Mouse (Mus musculus): ENCODE data around the gene Endod1.
"Not testable (repeated sequence)": the region's sequence is repeated elsewhere in the genome, so short reads cannot be mapped to it uniquely, and the experiment has no call there.

Endod1 gene

GRCm38 (mm10) chr9:14380386-14381285 lies 671 bp downstream of the Endod1 start:
- peak; percentile 78 for DNase-seq (ENCODE audit: low read depth, low spot score)

GRCm38 (mm10) chr9:14379769-14380385 lies 1.4 kb downstream of the Endod1 start:
- no peak for DNase-seq (ENCODE audit: low read depth, low spot score)

- DNase-seq (ENCODE audit: low read depth, low spot score) = no peak
Measured at GRCm38 (mm10) chr9:14378151-14378550, 3.2 kb downstream of the Endod1 start.

- no peak for DNase-seq (ENCODE audit: low read depth, low spot score)
Measured at GRCm38 (mm10) chr9:14376149-14376548, 5.2 kb downstream of the Endod1 start.

- no peak for DNase-seq (ENCODE audit: low read depth, low spot score)
Measured at GRCm38 (mm10) chr9:14372440-14372839, 8.9 kb downstream of the Endod1 start.

GRCm38 (mm10) chr9:14369271-14369670 lies 12.0 kb downstream of the Endod1 start:
- no peak for DNase-seq (ENCODE audit: low read depth, low spot score)

- no peak for DNase-seq (ENCODE audit: low read depth, low spot score)
Measured at GRCm38 (mm10) chr9:14367850-14368249, 13.5 kb downstream of the Endod1 start.

- no peak for DNase-seq (ENCODE audit: low read depth, low spot score)
Measured at GRCm38 (mm10) chr9:14365481-14366125, 15.7 kb downstream of the Endod1 start.

- DNase-seq (ENCODE audit: low read depth, low spot score) = no peak
Measured at GRCm38 (mm10) chr9:14364719-14365118, 16.6 kb downstream of the Endod1 start.

GRCm38 (mm10) chr9:14363540-14363939 lies 17.8 kb downstream of the Endod1 start:
- no peak for DNase-seq (ENCODE audit: low read depth, low spot score)

GRCm38 (mm10) chr9:14362068-14362768 lies 19.1 kb downstream of the Endod1 start:
- no peak for DNase-seq (ENCODE audit: low read depth, low spot score)

GRCm38 (mm10) chr9:14357033-14357432 lies 24.3 kb downstream of the Endod1 start:
- DNase-seq (ENCODE audit: low read depth, low spot score) = no peak

- no peak for DNase-seq (ENCODE audit: low read depth, low spot score)
Measured at GRCm38 (mm10) chr9:14354852-14355251, 26.5 kb downstream of the Endod1 start.

GRCm38 (mm10) chr9:14352337-14352736 lies 29.0 kb downstream of the Endod1 start:
- no peak for DNase-seq (ENCODE audit: low read depth, low spot score)

- DNase-seq (ENCODE audit: low read depth, low spot score) = no peak
Measured at GRCm38 (mm10) chr9:14350787-14351186, 30.5 kb downstream of the Endod1 start.

GRCm38 (mm10) chr9:14349380-14349779 lies 31.9 kb downstream of the Endod1 start:
- no peak for DNase-seq (ENCODE audit: low read depth, low spot score)

GRCm38 (mm10) chr9:14348416-14348815 lies 32.9 kb downstream of the Endod1 start:
- DNase-seq (ENCODE audit: low read depth, low spot score) = no peak

- DNase-seq (ENCODE audit: low read depth, low spot score) = not testable (repeated sequence)
Measured at GRCm38 (mm10) chr9:14345866-14346265, 35.4 kb downstream of the Endod1 start.

GRCm38 (mm10) chr9:14342041-14342668 lies 39.2 kb downstream of the Endod1 start:
- peak; percentile 78 for DNase-seq (ENCODE audit: low read depth, low spot score)

- no peak for DNase-seq (ENCODE audit: low read depth, low spot score)
Measured at GRCm38 (mm10) chr9:14338701-14339100, 42.6 kb downstream of the Endod1 start.

- DNase-seq (ENCODE audit: low read depth, low spot score) = no peak
Measured at GRCm38 (mm10) chr9:14336901-14337300, 44.4 kb downstream of the Endod1 start.

Measured in mesoderm, embryonic 11.5 days (tissue).